Mouse (Mus musculus) layer of hippocampus, postnatal 10 days (tissue): ENCODE measurements around the gene Calm2. TPM values are rescaled to one million over a fixed set of nuclear protein-coding genes. Genes with fewer than 3 reads are reported as not detected.

Experiments used
- DNase-seq, 2 experiments: peaks; one replicate each; pipeline ENCODE4 v3.0.0; 2021; ENCODE audit warnings: low spot score in 2 of 2
- total RNA-seq, 2 experiments: library from RNA; stranded (reverse); gene quantifications; 2 replicates each; pipeline ENCODE4 v1.2.3; 2021

Gene Calm2
- total RNA-seq, 2 experiments from 2014 or later: 2,051 to 2,241 TPM

GRCm38 (mm10) chr17:87405576-87405975 is 41.2 kb downstream of the Calm2 start:
- no peak for DNase-seq

- no peak for DNase-seq
Observed at GRCm38 (mm10) chr17:87403462-87403861, 43.3 kb downstream of the Calm2 start.

- no peak for DNase-seq
Observed at GRCm38 (mm10) chr17:87402444-87402843, 44.3 kb downstream of the Calm2 start.

- DNase-seq: no peak
Observed at GRCm38 (mm10) chr17:87397088-87397487, 49.6 kb downstream of the Calm2 start.

GRCm38 (mm10) chr17:87391242-87391641 is 55.5 kb downstream of the Calm2 start:
- DNase-seq: peak; percentile 69

- DNase-seq: no peak
Observed at GRCm38 (mm10) chr17:87387068-87387467, 59.7 kb downstream of the Calm2 start.

- DNase-seq: no peak
Observed at GRCm38 (mm10) chr17:87385835-87386234, 60.9 kb downstream of the Calm2 start.

Other genes with a start within 250 kb of the Calm2 start
- gene Mcfd2, start 181.0 kb downstream of the Calm2 start, total RNA-seq: 10 to 100 TPM; 35.4 to 37.0 TPM
- 1 to 10 TPM; 6.4 to 7.1 TPM for gene Ttc7, start 164.0 kb downstream of the Calm2 start, total RNA-seq
- gene Stpg4, start 19.2 kb downstream of the Calm2 start, total RNA-seq: not detected
- gene Epcam, start 189.0 kb upstream of the Calm2 start, total RNA-seq: 1 to 10 TPM in 1 of 2 experiments, under 1 TPM in 1; 0.25 to 1.3 TPM
- 10 to 100 TPM; 29.9 to 30.9 TPM for gene Msh2, start 225.4 kb upstream of the Calm2 start, total RNA-seq